18 mouse cellular contexts compared by ENCODE assay signal in the genomic region with DNA sequence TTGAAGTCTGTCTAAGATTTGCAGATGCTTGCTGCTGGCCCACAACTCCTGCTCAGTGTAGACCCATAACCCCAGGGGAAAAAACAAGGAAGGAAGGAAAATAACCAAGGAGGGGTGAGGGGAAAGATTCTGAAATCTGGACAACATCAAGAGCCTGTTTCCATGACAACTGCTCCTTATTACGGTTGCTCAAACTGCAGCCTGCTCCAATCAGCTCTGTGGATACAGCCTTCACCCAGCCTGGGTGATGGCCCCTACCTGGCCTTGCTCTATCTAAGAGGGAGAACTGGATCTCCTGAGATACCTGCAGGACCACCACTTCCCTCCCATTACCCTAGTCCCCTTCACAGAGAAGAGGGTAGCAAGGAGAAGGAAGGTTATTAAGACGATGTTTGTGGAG.
DNase-seq lines count a peak whose midpoint lies in the region; ATAC-seq lines count a peak whose summit lies in the region.
"Had no signal": no experiment of that assay in that cellular context is flagged by ENCODE, and none has a peak within 500 bp of the region (broad histone marks: within the 10 kb centered on the region; RNA-seq: fewer than 3 reads in every experiment).

No protein-coding gene starts in this region.

- H3K9ac ChIP-seq in forebrain, embryonic 14.5 days (ENCODE audit: low read length), result no peak overlapping the region
- no peak overlapping the region for H3K9ac ChIP-seq in forebrain, embryonic 12.5 days
- H3K9ac ChIP-seq in midbrain, embryonic 13.5 days (replicated peaks), result no peak overlapping the region
- H3K9ac ChIP-seq in embryonic facial prominence, embryonic 14.5 days (ENCODE audit: low read depth, low read length), result no peak overlapping the region
- H3K9ac ChIP-seq: embryonic facial prominence, embryonic 12.5 days; lung, embryonic 14.5 days; stomach, embryonic 15.5 days had no signal

- H3K27ac ChIP-seq in forebrain, embryonic 14.5 days (ENCODE audit: low read depth, low read length), result no peak overlapping the region
- no peak overlapping the region for H3K27ac ChIP-seq in forebrain, embryonic 12.5 days
- no peak overlapping the region for H3K27ac ChIP-seq in midbrain, embryonic 13.5 days
- H3K27ac ChIP-seq in midbrain, embryonic 10.5 days (replicated peaks), result no peak overlapping the region
- H3K27ac ChIP-seq in embryonic facial prominence, embryonic 14.5 days (replicated peaks; ENCODE audit: low read depth, low read length), result no peak overlapping the region
- H3K27ac ChIP-seq: embryonic facial prominence, embryonic 12.5 days; heart, embryonic 10.5 days; stomach, embryonic 15.5 days had no signal

- peak; percentile 31 for DNase-seq in forebrain, embryonic 14.5 days (ENCODE audit: low spot score)
- DNase-seq in midbrain, embryonic 10.5 days (ENCODE audit: low spot score), result no peak
- DNase-seq in embryonic facial prominence, embryonic 14.5 days (ENCODE audit: low spot score), result peak; percentile 17
- no peak for DNase-seq in testis, postnatal 14 days (ENCODE audit: low spot score)
- no peak for DNase-seq in heart, postnatal 14 days
- DNase-seq: cerebellum, adult 18-20 months; gastrocnemius, postnatal 14 days; heart, postnatal 36 days; lung, embryonic 14.5 days had no signal

- H3K27me3 ChIP-seq in forebrain, embryonic 14.5 days (replicated peaks; ENCODE audit: control insufficient read depth, insufficient read depth, low read length), result no peaks in the 10 kb centered on the region
- no peaks in the 10 kb centered on the region for H3K27me3 ChIP-seq in forebrain, embryonic 12.5 days
- no peaks in the 10 kb centered on the region for H3K27me3 ChIP-seq in midbrain, embryonic 13.5 days
- no peaks in the 10 kb centered on the region for H3K27me3 ChIP-seq in midbrain, embryonic 10.5 days (ENCODE audit: low read depth, poor library complexity, severe bottlenecking)
- H3K27me3 ChIP-seq in embryonic facial prominence, embryonic 14.5 days (replicated peaks; ENCODE audit: control insufficient read depth, insufficient read depth, low read length), result no peaks in the 10 kb centered on the region
- H3K27me3 ChIP-seq: embryonic facial prominence, embryonic 12.5 days; stomach, embryonic 15.5 days had no signal

- H3K36me3 ChIP-seq in forebrain, embryonic 14.5 days (ENCODE audit: control insufficient read depth, insufficient read depth, low read length), result no peaks in the 10 kb centered on the region
- no peaks in the 10 kb centered on the region for H3K36me3 ChIP-seq in forebrain, embryonic 12.5 days (replicated peaks)
- no peaks in the 10 kb centered on the region for H3K36me3 ChIP-seq in midbrain, embryonic 13.5 days
- no peaks in the 10 kb centered on the region for H3K36me3 ChIP-seq in midbrain, embryonic 10.5 days
- H3K36me3 ChIP-seq in embryonic facial prominence, embryonic 14.5 days (ENCODE audit: control insufficient read depth, insufficient read depth, low read length), result no peaks in the 10 kb centered on the region
- H3K36me3 ChIP-seq: embryonic facial prominence, embryonic 12.5 days; heart, embryonic 10.5 days; stomach, embryonic 15.5 days had no signal

- WGBS in forebrain, embryonic 14.5 days, result 71% methylated on average over 2 of the region's 2 CpGs
- WGBS in forebrain, embryonic 12.5 days, result 74% methylated on average over 2 of the region's 2 CpGs
- WGBS in midbrain, embryonic 13.5 days, result 71% methylated on average over 2 of the region's 2 CpGs
- WGBS in midbrain, embryonic 10.5 days, result 76% methylated on average over 2 of the region's 2 CpGs
- WGBS in embryonic facial prominence, embryonic 14.5 days, result 61% methylated on average over 2 of the region's 2 CpGs

- H3K4me2 ChIP-seq in forebrain, embryonic 14.5 days (ENCODE audit: low read length), result no peak overlapping the region
- H3K4me2 ChIP-seq in forebrain, embryonic 12.5 days, result no peak overlapping the region
- H3K4me2 ChIP-seq in midbrain, embryonic 13.5 days (replicated peaks), result no peak overlapping the region
- H3K4me2 ChIP-seq in embryonic facial prominence, embryonic 14.5 days (ENCODE audit: low read depth, low read length), result no peak overlapping the region
- H3K4me2 ChIP-seq: embryonic facial prominence, embryonic 12.5 days; liver, embryonic 11.5 days; lung, embryonic 14.5 days; stomach, embryonic 15.5 days had no signal

- no peaks in the 10 kb centered on the region for H3K9me3 ChIP-seq in forebrain, embryonic 14.5 days (replicated peaks; ENCODE audit: control insufficient read depth, low read length)
- no peaks in the 10 kb centered on the region for H3K9me3 ChIP-seq in forebrain, embryonic 12.5 days
- no peaks in the 10 kb centered on the region for H3K9me3 ChIP-seq in midbrain, embryonic 13.5 days
- no peaks in the 10 kb centered on the region for H3K9me3 ChIP-seq in midbrain, embryonic 10.5 days (replicated peaks)
- no peaks in the 10 kb centered on the region for H3K9me3 ChIP-seq in embryonic facial prominence, embryonic 14.5 days (ENCODE audit: control insufficient read depth, low read length)
- H3K9me3 ChIP-seq: embryonic facial prominence, embryonic 12.5 days; heart, embryonic 10.5 days; stomach, embryonic 15.5 days had no signal

- no peaks in the 10 kb centered on the region; the same call in 1 of the 2 replicates for H3K4me1 ChIP-seq in forebrain, embryonic 14.5 days (ENCODE audit: control insufficient read depth, insufficient read depth, low read length)
- no peaks in the 10 kb centered on the region for H3K4me1 ChIP-seq in forebrain, embryonic 12.5 days
- peaks cover 7% of the 10 kb centered on the region for H3K4me1 ChIP-seq in midbrain, embryonic 13.5 days (replicated peaks)
- no peaks in the 10 kb centered on the region for H3K4me1 ChIP-seq in midbrain, embryonic 10.5 days
- H3K4me1 ChIP-seq in embryonic facial prominence, embryonic 14.5 days (ENCODE audit: control insufficient read depth, insufficient read depth, low read length), result 0 out of 2 replicates have a peak, but pooled peaks cover 7% of the 10 kb centered on the region
- H3K4me1 ChIP-seq: stomach, embryonic 15.5 days had no signal

- ATAC-seq in forebrain, embryonic 14.5 days, result no peak
- ATAC-seq in forebrain, embryonic 12.5 days (ENCODE audit: low FRiP score), result no peak
- ATAC-seq in midbrain, embryonic 13.5 days, result 0 out of 2 replicates have a peak, but pooled peaks have one; percentile 40
- no peak for ATAC-seq in embryonic facial prominence, embryonic 14.5 days (ENCODE audit: low read depth)
- no peak for ATAC-seq in megakaryocyte-erythroid progenitor cell, adult 5-6 weeks (replicated peaks; ENCODE audit: low FRiP score, low TSS enrichment, poor library complexity, severe bottlenecking)
- ATAC-seq: activated CD4-positive, CD25-positive, alpha-beta regulatory T cell, adult 4 months; intestine, embryonic 16.5 days had no signal

- H3K4me3 ChIP-seq in forebrain, embryonic 14.5 days (ENCODE audit: low read depth, low read length), result no peak overlapping the region
- H3K4me3 ChIP-seq in forebrain, embryonic 12.5 days (replicated peaks), result no peak overlapping the region
- no peak overlapping the region for H3K4me3 ChIP-seq in midbrain, embryonic 13.5 days (replicated peaks)
- no peak overlapping the region for H3K4me3 ChIP-seq in midbrain, embryonic 10.5 days
- H3K4me3 ChIP-seq in embryonic facial prominence, embryonic 14.5 days (ENCODE audit: low read depth, low read length), result no peak overlapping the region
- H3K4me3 ChIP-seq: embryonic facial prominence, embryonic 12.5 days; heart, embryonic 10.5 days; stomach, embryonic 15.5 days had no signal

- intact Hi-C loops in heart, postnatal 14 days (cut with DNase I), result no loop called here

Comparison
In these comparisons a context has a peak if more than half of its experiments do, and no peak if none do; other contexts are left out.
1. DNase-seq: peak in forebrain, embryonic 14.5 days (single experiment) and embryonic facial prominence, embryonic 14.5 days (single experiment); none in midbrain, embryonic 10.5 days (single experiment), testis, postnatal 14 days (single experiment) and heart, postnatal 14 days (0 of 2).